Mouse (Mus musculus) lung, postnatal 0 days (tissue): ENCODE measurements at regions not wholly inside any gene's neighbourhood (a gene's known extent, or its start where the extent isn't known, plus 50 kb on each side); places are given as distances from the start of the nearest gene placed in this dataset.

Experiments
- ATAC-seq: fragments of 200-750 bp; cut with Nextera tagmentation; 2 replicates; pipeline ENCODE4 v1.8.0; 2017; ENCODE audit warnings: moderate library complexity
- DNase-seq: peaks from one replicate; pipeline ENCODE4 v3.0.0-alpha.2; 2016; ENCODE audit warnings: low spot score
- H3K27ac ChIP-seq: fragments of 300-500 bp; sonication (generic); 2 replicates; pipeline ENCODE4 v1.5.1; 2014; ENCODE audit warnings: antibody characterized with exemption, mild to moderate bottlenecking, low read length, mixed read lengths
- H3K27me3 ChIP-seq: fragments of 300-500 bp; sonication (generic); replicated peaks from 2 replicates; pipeline ENCODE4 v1.6.1; 2014; ENCODE audit warnings: low read length, mixed read lengths; ENCODE audit not compliant: insufficient read depth
- H3K36me3 ChIP-seq: fragments of 300-500 bp; sonication (generic); 2 replicates; pipeline ENCODE4 v1.6.1; 2014; ENCODE audit warnings: low read length, mixed read lengths; ENCODE audit not compliant: insufficient read depth
- H3K4me1 ChIP-seq: fragments of 300-500 bp; sonication (generic); 2 replicates; pipeline ENCODE4 v1.6.1; 2014; ENCODE audit warnings: antibody characterized with exemption, low read depth, low read length, mixed read lengths; ENCODE audit not compliant: insufficient read depth
- H3K4me2 ChIP-seq: fragments of 300-500 bp; sonication (generic); replicated peaks from 2 replicates; pipeline ENCODE4 v1.6.1; 2014; ENCODE audit warnings: low read depth, mild to moderate bottlenecking, low read length, moderate library complexity, mixed read lengths
- H3K4me3 ChIP-seq: fragments of 300-500 bp; sonication (generic); 2 replicates; pipeline ENCODE4 v1.5.1; 2014; ENCODE audit warnings: low read depth, low read length
- H3K9ac ChIP-seq: fragments of 300-500 bp; sonication (generic); replicated peaks from 2 replicates; pipeline ENCODE4 v1.6.1; 2014; ENCODE audit warnings: low read depth, mild to moderate bottlenecking
- H3K9me3 ChIP-seq: fragments of 300-500 bp; sonication (generic); 2 replicates; pipeline ENCODE4 v1.6.1; 2016; ENCODE audit warnings: low read length, mixed read lengths
- CTCF ChIP-seq: IDR thresholded peaks from 2 replicates; pipeline ENCODE4 v1.5.1; 2016; ENCODE audit warnings: antibody characterized with exemption, mild to moderate bottlenecking
- EP300 ChIP-seq: IDR thresholded peaks from 2 replicates; pipeline ENCODE4 v1.6.1; 2016; ENCODE audit warnings: antibody characterized with exemption, mild to moderate bottlenecking, control low read depth
- WGBS: fragments of 180-500 bp; shearing (Covaris S2); extraction: QIAGEN DNeasy Blood & Tissue Kit; methylation state at CpG from one replicate; pipeline ENCODE4 v1.1.7; 2014; 5-methylcytosine and 5-hydroxymethylcytosine counted together

DNA sequence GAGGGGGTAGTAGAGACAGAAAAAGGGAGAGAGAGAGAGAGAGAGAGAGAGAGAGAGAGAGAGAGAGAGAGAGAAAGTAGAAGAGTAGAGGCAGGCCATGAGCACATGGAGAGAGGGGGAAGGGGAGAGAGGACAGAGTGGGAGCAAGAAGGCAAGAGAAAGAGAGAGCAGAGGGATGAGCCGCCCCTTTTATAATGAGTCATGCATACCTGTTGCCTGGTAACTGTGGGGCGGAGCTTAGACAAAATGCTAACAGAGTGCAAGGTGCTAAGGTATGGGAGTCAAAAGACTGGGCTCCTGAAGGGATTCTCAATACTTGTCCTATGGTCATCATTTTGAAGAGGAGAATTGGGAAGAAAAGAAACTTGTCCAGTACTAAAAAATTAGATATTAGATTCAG is 126.1 kb downstream of the Lrrc30 start:
- 48% methylated on average over 2 of the region's 2 CpGs for WGBS
- Histone ChIP-seq H3K27me3 (no peaks in the 10 kb centered on the region), H3K4me2 (no peak overlapping the region), H3K36me3 (no peaks in the 10 kb centered on the region), H3K9ac (no peak overlapping the region), H3K27ac (no peak overlapping the region), H3K4me3 (no peak overlapping the region), H3K4me1 (no peaks in the 10 kb centered on the region), H3K9me3 (no peaks in the 10 kb centered on the region)
- TF ChIP-seq CTCF (no peak), EP300 (no peak)
- ATAC-seq (no peak), DNase-seq (peak; percentile 17)

DNA sequence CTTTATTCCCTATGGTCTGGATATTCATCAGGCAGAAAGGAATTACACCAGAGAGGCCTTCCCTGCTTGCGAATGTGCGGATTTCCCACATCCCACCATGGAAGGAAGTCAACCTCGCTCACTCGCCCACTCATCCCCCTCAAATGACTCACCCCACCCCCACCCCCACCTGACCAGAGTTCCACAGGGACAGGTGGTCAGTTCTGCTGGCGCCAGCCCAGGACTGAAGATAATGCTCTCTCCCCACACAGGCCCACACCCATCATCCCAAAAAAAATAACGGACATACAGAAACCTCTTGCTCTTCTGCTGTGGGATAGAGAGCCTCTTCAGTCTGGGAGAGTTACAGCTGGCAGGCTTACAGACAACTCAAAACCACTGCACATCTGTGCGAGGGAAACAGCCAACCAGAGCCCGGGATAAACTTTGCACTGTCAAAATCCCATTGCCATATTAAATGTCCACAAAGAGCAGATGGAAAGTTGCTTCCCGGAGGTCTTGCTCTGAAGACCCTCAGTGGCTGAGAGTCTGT is 128.0 kb downstream of the Lrrc30 start:
- no peak overlapping the region for H3K27ac ChIP-seq
- H3K4me2 ChIP-seq: no peak overlapping the region
- WGBS: 68% methylated on average over 9 of the region's 9 CpGs
- H3K9me3 ChIP-seq: no peaks in the 10 kb centered on the region
- DNase-seq: no peak
- H3K36me3 ChIP-seq: no peaks in the 10 kb centered on the region
- TF ChIP-seq EP300 (no peak), CTCF (no peak)
- no peak for ATAC-seq
- H3K4me3 ChIP-seq: no peak overlapping the region
- no peaks in the 10 kb centered on the region for H3K4me1 ChIP-seq
- H3K9ac ChIP-seq: no peak overlapping the region
- no peaks in the 10 kb centered on the region for H3K27me3 ChIP-seq

DNA sequence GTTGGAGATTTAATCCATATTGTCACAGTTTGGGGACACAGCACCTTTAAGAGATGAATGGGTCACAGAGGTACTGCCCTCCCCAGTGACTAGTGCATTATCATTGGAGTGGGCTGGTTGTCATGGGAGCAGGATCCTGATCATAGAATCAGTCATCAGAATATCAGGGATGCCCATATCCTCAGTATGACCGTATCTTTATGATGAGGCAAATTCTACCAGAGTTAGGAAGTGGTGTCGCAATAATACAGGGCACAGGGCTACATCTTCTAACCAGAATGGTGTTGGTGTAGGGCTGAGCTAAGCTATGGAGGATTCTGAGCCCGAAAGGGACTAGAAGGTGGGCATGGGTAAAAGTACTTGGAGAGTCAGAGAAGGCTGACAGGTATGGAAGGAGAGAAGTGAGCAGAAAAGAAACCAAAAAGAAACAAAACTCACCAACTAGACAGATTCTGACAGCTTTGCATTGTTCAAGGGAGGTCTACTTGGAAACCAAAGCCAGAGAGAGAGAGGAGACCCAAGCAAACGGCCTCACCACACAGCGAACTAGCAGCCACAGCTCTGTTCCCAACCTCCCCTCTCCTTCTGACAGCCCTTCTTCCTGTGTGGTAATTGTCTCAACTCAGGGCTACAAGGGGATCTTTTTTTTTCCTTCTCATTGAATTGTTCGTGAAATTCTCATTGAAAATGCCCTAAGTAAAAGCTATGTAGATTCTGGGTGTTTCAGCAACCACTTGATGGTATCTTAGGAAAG is 129.2 kb downstream of the Lrrc30 start:
- H3K36me3 ChIP-seq: no peaks in the 10 kb centered on the region
- no peak for DNase-seq
- H3K9me3 ChIP-seq: no peaks in the 10 kb centered on the region
- ATAC-seq: no peak
- no peak overlapping the region for H3K27ac ChIP-seq
- H3K27me3 ChIP-seq: no peaks in the 10 kb centered on the region
- TF ChIP-seq CTCF: no peak
- no peak for TF ChIP-seq EP300
- no peak overlapping the region for H3K4me2 ChIP-seq
- no peaks in the 10 kb centered on the region for H3K4me1 ChIP-seq
- 59% methylated on average over 6 of the region's 6 CpGs for WGBS
- H3K9ac ChIP-seq: no peak overlapping the region
- H3K4me3 ChIP-seq: no peak overlapping the region

DNA sequence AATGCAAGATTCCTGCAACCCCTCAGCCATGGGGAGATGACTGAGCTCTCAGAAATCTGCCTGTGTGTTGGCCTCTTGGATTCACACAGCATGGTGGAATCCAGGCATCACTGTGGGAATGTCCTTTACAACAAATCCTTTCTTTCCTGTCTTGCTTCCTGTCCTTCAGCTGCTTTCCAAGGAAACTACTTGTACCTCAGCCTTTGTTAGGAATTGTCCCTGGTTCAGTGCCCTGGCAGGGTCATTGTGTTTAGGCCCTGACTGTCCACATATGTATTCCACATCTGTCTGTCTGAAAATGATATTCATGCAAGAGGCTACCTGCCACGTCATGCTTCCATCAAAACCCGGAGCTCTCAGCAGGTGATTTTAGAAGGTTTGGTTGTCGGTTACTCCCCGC is 129.9 kb downstream of the Lrrc30 start:
- 82% methylated on average over 4 of the region's 4 CpGs for WGBS
- Histone ChIP-seq H3K36me3 (no peaks in the 10 kb centered on the region), H3K27ac (no peak overlapping the region), H3K4me3 (no peak overlapping the region), H3K9me3 (no peaks in the 10 kb centered on the region), H3K27me3 (no peaks in the 10 kb centered on the region), H3K4me1 (no peaks in the 10 kb centered on the region), H3K9ac (no peak overlapping the region), H3K4me2 (no peak overlapping the region)
- ATAC-seq (no peak), DNase-seq (no peak)
- TF ChIP-seq EP300 (no peak), CTCF (no peak)

DNA sequence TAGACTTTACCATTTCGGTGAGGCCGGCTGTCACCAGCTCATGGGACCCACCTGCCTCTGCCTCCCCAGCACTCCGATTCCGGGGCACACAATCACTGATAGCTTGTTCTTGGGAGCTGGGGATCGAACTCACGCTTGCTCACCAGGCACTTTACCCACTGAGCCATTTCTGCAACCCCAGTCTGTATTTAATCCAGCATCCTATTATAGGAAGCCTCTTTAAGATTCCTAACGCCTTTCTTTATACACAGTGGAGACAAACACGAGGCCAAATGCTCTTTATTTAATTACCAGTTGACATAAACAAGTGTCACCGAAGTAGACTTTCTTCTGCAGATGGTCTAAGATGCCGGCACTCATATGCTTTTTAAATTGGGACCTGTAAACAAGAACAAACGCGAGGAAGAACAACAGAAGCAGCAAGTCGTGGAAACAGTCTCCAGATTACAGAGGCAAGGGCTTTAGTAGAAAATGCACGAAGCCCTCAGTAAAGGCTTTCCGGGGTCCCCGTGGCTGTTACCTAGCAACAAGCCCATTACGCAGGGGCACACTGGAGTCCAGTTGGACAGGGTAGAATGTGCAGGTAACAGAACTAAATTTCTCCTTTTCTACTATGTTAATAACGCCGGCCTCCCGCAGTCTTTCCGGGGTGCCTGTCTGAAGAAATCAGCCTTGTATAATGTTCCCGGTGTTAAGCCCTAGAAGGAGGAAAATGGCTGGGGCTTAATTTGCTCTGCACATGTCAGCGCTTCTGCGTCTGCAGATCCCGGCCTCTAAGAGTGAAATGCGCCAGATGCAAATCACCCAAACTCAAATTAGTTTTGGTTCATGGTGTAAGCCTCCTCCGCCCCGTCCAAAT is 132.5 kb downstream of the Lrrc30 start:
- H3K4me3 ChIP-seq: no peak overlapping the region
- no peak for ATAC-seq
- H3K36me3 ChIP-seq: no peaks in the 10 kb centered on the region
- no peaks in the 10 kb centered on the region for H3K4me1 ChIP-seq
- no peak for DNase-seq
- WGBS: 67% methylated on average over 28 of the region's 28 CpGs
- H3K9me3 ChIP-seq: no peaks in the 10 kb centered on the region
- H3K27ac ChIP-seq: no peak overlapping the region
- H3K9ac ChIP-seq: no peak overlapping the region
- H3K27me3 ChIP-seq: no peaks in the 10 kb centered on the region
- H3K4me2 ChIP-seq: no peak overlapping the region
- TF ChIP-seq CTCF: no peak
- no peak for TF ChIP-seq EP300

DNA sequence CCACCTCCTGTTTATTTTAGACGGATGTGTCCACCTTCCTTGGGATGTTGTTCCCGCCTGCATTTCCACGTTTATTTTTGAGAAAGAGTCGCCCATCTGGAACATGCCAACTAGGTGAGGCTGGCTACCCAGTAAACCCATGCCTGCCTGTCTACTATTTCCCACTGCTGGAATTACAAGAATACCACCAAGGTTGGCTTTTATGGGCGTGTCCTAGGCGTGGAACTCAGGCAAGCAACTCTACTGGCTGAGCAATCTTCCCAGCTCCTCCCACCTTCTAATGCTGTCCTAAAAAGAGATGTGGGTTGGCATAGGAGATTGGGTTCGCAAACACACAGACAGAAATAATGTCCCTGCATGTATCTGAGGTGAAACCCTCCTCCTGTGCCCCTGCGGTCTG is 135.1 kb downstream of the Lrrc30 start:
- Histone ChIP-seq H3K27me3 (no peaks in the 10 kb centered on the region), H3K4me3 (no peak overlapping the region), H3K27ac (no peak overlapping the region), H3K4me1 (no peaks in the 10 kb centered on the region), H3K36me3 (no peaks in the 10 kb centered on the region), H3K9ac (no peak overlapping the region), H3K9me3 (no peaks in the 10 kb centered on the region), H3K4me2 (no peak overlapping the region)
- no peak for TF ChIP-seq EP300
- no peak for TF ChIP-seq CTCF
- no peak for ATAC-seq
- no peak for DNase-seq
- 55% methylated on average over 8 of the region's 8 CpGs for WGBS
